Mouse (Mus musculus): ENCODE measurements around the gene Erfe. TPM values are rescaled to one million over a fixed set of nuclear protein-coding genes. Genes with fewer than 3 reads are reported as not detected.

Gene Erfe
- polyA plus RNA-seq, 1 experiment: 1.4 TPM

- Histone ChIP-seq H3K36me3 (ENCODE audit: control insufficient read depth, insufficient read depth, low read length) (no peaks in the 10 kb centered on the region), H3K4me1 (replicated peaks; ENCODE audit: control insufficient read depth, insufficient read depth, low read length) (peaks cover 20% of the 10 kb centered on the region), H3K27ac (ENCODE audit: control insufficient read depth, insufficient read depth, low read length) (no peak overlapping the region), H3K27me3 (ENCODE audit: control insufficient read depth, insufficient read depth, low read length) (no peaks in the 10 kb centered on the region), H3K4me3 (ENCODE audit: control insufficient read depth, insufficient read depth, low read length) (peak overlapping the region; percentile 67)
- 88% methylated on average over 8 of the region's 8 CpGs for WGBS
- DNase-seq: peak; percentile 12
- TF ChIP-seq POLR2A (IDR thresholded peaks at IDR 0.05; ENCODE audit: control insufficient read depth, extremely low read depth, insufficient read depth, low read length, poor library complexity) (no peak), CTCF (IDR thresholded peaks at IDR 0.05; ENCODE audit: borderline replicate concordance, control insufficient read depth, extremely low read depth, insufficient read depth, low read length, poor library complexity) (no peak)
These were observed 45.5 kb downstream of the Erfe start for GRCm38 (mm10) chr1:91411631-91412285.

- DNase-seq: no peak
- 6% methylated on average over 65 of the region's 65 CpGs for WGBS
- no peaks in the 10 kb centered on the region for H3K27me3 ChIP-seq (ENCODE audit: control insufficient read depth, insufficient read depth, low read length)
- peaks cover 20% of the 10 kb centered on the region for H3K4me1 ChIP-seq (replicated peaks; ENCODE audit: control insufficient read depth, insufficient read depth, low read length)
- no peaks in the 10 kb centered on the region for H3K36me3 ChIP-seq (ENCODE audit: control insufficient read depth, insufficient read depth, low read length)
- TF ChIP-seq POLR2A (IDR thresholded peaks at IDR 0.05; ENCODE audit: control insufficient read depth, extremely low read depth, insufficient read depth, low read length, poor library complexity) (no peak), CTCF (IDR thresholded peaks at IDR 0.05; ENCODE audit: borderline replicate concordance, control insufficient read depth, extremely low read depth, insufficient read depth, low read length, poor library complexity) (no peak)
- peak overlapping the region; percentile 67 for H3K4me3 ChIP-seq (ENCODE audit: control insufficient read depth, insufficient read depth, low read length)
- peak overlapping the region; percentile 10; the same call in 1 of the 2 replicates for H3K27ac ChIP-seq (ENCODE audit: control insufficient read depth, insufficient read depth, low read length)
These were observed 46.2 kb downstream of the Erfe start for GRCm38 (mm10) chr1:91412286-91413029.

- peak overlapping the region; percentile 81 for H3K4me3 ChIP-seq (ENCODE audit: control insufficient read depth, insufficient read depth, low read length)
- H3K36me3 ChIP-seq (ENCODE audit: control insufficient read depth, insufficient read depth, low read length): no peaks in the 10 kb centered on the region
- H3K27me3 ChIP-seq (ENCODE audit: control insufficient read depth, insufficient read depth, low read length): no peaks in the 10 kb centered on the region
- peak; percentile 95 for DNase-seq
- peaks cover 20% of the 10 kb centered on the region for H3K4me1 ChIP-seq (replicated peaks; ENCODE audit: control insufficient read depth, insufficient read depth, low read length)
- peak overlapping the region; percentile 78 for H3K27ac ChIP-seq (ENCODE audit: control insufficient read depth, insufficient read depth, low read length)
- under 1% methylated on average over 34 of the region's 34 CpGs for WGBS
- peak; percentile 75 for TF ChIP-seq CTCF (IDR thresholded peaks at IDR 0.05; ENCODE audit: borderline replicate concordance, control insufficient read depth, extremely low read depth, insufficient read depth, low read length, poor library complexity)
- peak; percentile 97 for TF ChIP-seq POLR2A (IDR thresholded peaks at IDR 0.05; ENCODE audit: control insufficient read depth, extremely low read depth, insufficient read depth, low read length, poor library complexity)
These were observed 46.8 kb downstream of the Erfe start for GRCm38 (mm10) chr1:91413030-91413506.

- Histone ChIP-seq H3K27me3 (ENCODE audit: control insufficient read depth, insufficient read depth, low read length) (no peaks in the 10 kb centered on the region), H3K4me3 (ENCODE audit: control insufficient read depth, insufficient read depth, low read length) (peak overlapping the region; percentile 81), H3K4me1 (replicated peaks; ENCODE audit: control insufficient read depth, insufficient read depth, low read length) (peaks cover 20% of the 10 kb centered on the region), H3K36me3 (ENCODE audit: control insufficient read depth, insufficient read depth, low read length) (no peaks in the 10 kb centered on the region), H3K27ac (ENCODE audit: control insufficient read depth, insufficient read depth, low read length) (peak overlapping the region; percentile 78)
- TF ChIP-seq CTCF (IDR thresholded peaks at IDR 0.05; ENCODE audit: borderline replicate concordance, control insufficient read depth, extremely low read depth, insufficient read depth, low read length, poor library complexity): no peak
- TF ChIP-seq POLR2A (IDR thresholded peaks at IDR 0.05; ENCODE audit: control insufficient read depth, extremely low read depth, insufficient read depth, low read length, poor library complexity): no peak
- no peak for DNase-seq
- 0% methylated on average over 14 of the region's 14 CpGs for WGBS
These were observed 47.3 kb downstream of the Erfe start for GRCm38 (mm10) chr1:91413536-91413897.

GRCm38 (mm10) chr1:91413898-91414594, 47.8 kb downstream of the Erfe start, which contains the start of gene Hes6:
Gene Hes6, minus strand, starts transcription at chr1:91414038.
- DNase-seq: peak; percentile 56
- no peaks in the 10 kb centered on the region for H3K36me3 ChIP-seq (ENCODE audit: control insufficient read depth, insufficient read depth, low read length)
- H3K27ac ChIP-seq (ENCODE audit: control insufficient read depth, insufficient read depth, low read length): peak within 1 kb of the TSS; percentile 78
- TF ChIP-seq POLR2A (IDR thresholded peaks at IDR 0.05; ENCODE audit: control insufficient read depth, extremely low read depth, insufficient read depth, low read length, poor library complexity) (0 out of 2 replicates have a peak, but pooled peaks have one; percentile 23), CTCF (IDR thresholded peaks at IDR 0.05; ENCODE audit: borderline replicate concordance, control insufficient read depth, extremely low read depth, insufficient read depth, low read length, poor library complexity) (no peak)
- H3K4me3 ChIP-seq (ENCODE audit: control insufficient read depth, insufficient read depth, low read length): peak within 1 kb of the TSS; percentile 81
- no peaks in the 10 kb centered on the region for H3K27me3 ChIP-seq (ENCODE audit: control insufficient read depth, insufficient read depth, low read length)
- H3K4me1 ChIP-seq (replicated peaks; ENCODE audit: control insufficient read depth, insufficient read depth, low read length): peaks cover 20% of the 10 kb centered on the region
- under 1% methylated on average over 39 of the region's 39 CpGs for WGBS

GRCm38 (mm10) chr1:91414903-91415302, 48.7 kb downstream of the Erfe start:
- H3K27me3 ChIP-seq (ENCODE audit: control insufficient read depth, insufficient read depth, low read length): no peaks in the 10 kb centered on the region
- peaks cover 20% of the 10 kb centered on the region for H3K4me1 ChIP-seq (replicated peaks; ENCODE audit: control insufficient read depth, insufficient read depth, low read length)
- 94% methylated on average over 4 of the region's 4 CpGs for WGBS
- no peaks in the 10 kb centered on the region for H3K36me3 ChIP-seq (ENCODE audit: control insufficient read depth, insufficient read depth, low read length)
- DNase-seq: no peak
- no peak overlapping the region for H3K4me3 ChIP-seq (ENCODE audit: control insufficient read depth, insufficient read depth, low read length)
- no peak for TF ChIP-seq POLR2A (IDR thresholded peaks at IDR 0.05; ENCODE audit: control insufficient read depth, extremely low read depth, insufficient read depth, low read length, poor library complexity)
- H3K27ac ChIP-seq (ENCODE audit: control insufficient read depth, insufficient read depth, low read length): no peak overlapping the region; the same call in 1 of the 2 replicates
